Mouse (Mus musculus) heart, embryonic 13.5 days (tissue): ENCODE results near the gene Clcf1. TPM values are rescaled to one million over a fixed set of nuclear protein-coding genes. Genes with fewer than 3 reads are reported as not detected.

Experiments used
- ATAC-seq: fragments of 200-750 bp; cut with Nextera tagmentation; 2 replicates; pipeline ENCODE4 v1.8.0; 2017; ENCODE audit warnings: moderate TSS enrichment; ENCODE audit not compliant: insufficient number of reproducible peaks, low FRiP score, low TSS enrichment; ENCODE audit errors: extremely low read depth
- H3K27ac ChIP-seq: fragments of 300-500 bp; sonication (generic); replicated peaks from 2 replicates; pipeline ENCODE4 v1.5.1; 2015; ENCODE audit warnings: moderate library complexity, mild to moderate bottlenecking, inconsistent platforms
- H3K27me3 ChIP-seq: fragments of 300-500 bp; sonication (generic); replicated peaks from 2 replicates; pipeline ENCODE4 v1.6.1; 2015; ENCODE audit warnings: mild to moderate bottlenecking, inconsistent platforms
- H3K36me3 ChIP-seq: fragments of 300-500 bp; sonication (generic); 2 replicates; pipeline ENCODE4 v1.6.1; 2015; ENCODE audit warnings: mild to moderate bottlenecking, inconsistent platforms
- H3K4me1 ChIP-seq: fragments of 300-500 bp; sonication (generic); 2 replicates; pipeline ENCODE4 v1.6.1; 2015; ENCODE audit warnings: inconsistent platforms
- H3K4me2 ChIP-seq: fragments of 300-500 bp; sonication (generic); 2 replicates; pipeline ENCODE4 v1.6.1; 2015; ENCODE audit warnings: inconsistent platforms, mild to moderate bottlenecking, moderate library complexity
- H3K4me3 ChIP-seq: fragments of 300-500 bp; sonication (generic); 2 replicates; pipeline ENCODE4 v1.5.1; 2015; ENCODE audit warnings: moderate library complexity, mild to moderate bottlenecking, inconsistent platforms
- H3K9ac ChIP-seq: fragments of 300-500 bp; sonication (generic); 2 replicates; pipeline ENCODE4 v1.6.1; 2015; ENCODE audit warnings: inconsistent platforms, mild to moderate bottlenecking, moderate library complexity
- H3K9me3 ChIP-seq: fragments of 300-500 bp; sonication (generic); 2 replicates; pipeline ENCODE4 v1.6.1; 2016; ENCODE audit warnings: inconsistent platforms
- WGBS: fragments of 180-500 bp; shearing (Covaris S2); methylation state at CpG from one replicate; pipeline ENCODE4 v1.1.7; 2015; ENCODE audit warnings: mixed read lengths; 5-methylcytosine and 5-hydroxymethylcytosine counted together
- polyA plus RNA-seq: library from polyadenylated mRNA; unstranded; fragments of >200 nt; fragmentation: Nextera tagmentation; extraction: Ambion mirVana; gene quantifications from 2 replicates; pipeline ENCODE4 v1.2.1, GENCODE M21; 2015

The Clcf1 gene
- polyA plus RNA-seq, 1 experiment from 2014 or later, result 1.9 TPM

GRCm38 (mm10) chr19:4194776-4195650 is 19.0 kb upstream of the Clcf1 start:
- no peak overlapping the region for H3K27ac ChIP-seq
- no peak overlapping the region for H3K4me3 ChIP-seq
- H3K36me3 ChIP-seq, result peaks cover 70% of the 10 kb centered on the region
- no peak for ATAC-seq
- WGBS, result 76% methylated on average over 12 of the region's 12 CpGs
- no peaks in the 10 kb centered on the region for H3K27me3 ChIP-seq
- H3K4me1 ChIP-seq, result peaks cover 58% of the 10 kb centered on the region
- no peak overlapping the region for H3K4me2 ChIP-seq
- H3K9ac ChIP-seq, result no peak overlapping the region
- no peaks in the 10 kb centered on the region for H3K9me3 ChIP-seq

DNA sequence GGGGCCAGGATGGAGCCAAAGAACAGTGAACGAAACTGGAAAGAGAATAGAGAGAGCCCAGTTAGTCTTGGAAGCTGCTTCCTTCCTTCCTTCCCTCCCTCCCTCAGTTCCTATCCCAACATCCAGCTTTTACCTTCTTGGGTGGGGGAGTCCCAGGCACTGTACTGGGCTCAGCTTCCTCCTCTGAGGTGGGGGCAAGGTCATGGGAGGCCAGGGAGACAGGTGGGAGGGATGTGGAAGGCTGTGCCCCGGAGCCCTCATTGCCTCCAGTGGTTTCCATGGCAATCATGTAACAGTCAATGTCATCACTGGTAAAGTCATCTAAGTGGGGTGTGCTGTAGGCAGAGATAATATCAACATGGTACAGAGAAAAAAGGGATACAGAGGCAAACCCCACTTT is 18.0 kb upstream of the Clcf1 start:
- peaks cover 62% of the 10 kb centered on the region for H3K4me1 ChIP-seq
- no peak overlapping the region for H3K4me2 ChIP-seq
- H3K36me3 ChIP-seq, result peaks cover 75% of the 10 kb centered on the region
- no peak overlapping the region for H3K4me3 ChIP-seq
- no peak overlapping the region for H3K27ac ChIP-seq
- 59% methylated on average over 2 of the region's 2 CpGs for WGBS
- no peaks in the 10 kb centered on the region for H3K27me3 ChIP-seq
- no peaks in the 10 kb centered on the region for H3K9me3 ChIP-seq
- H3K9ac ChIP-seq, result peak overlapping the region; percentile 12; the same call in 1 of the 2 replicates
- no peak for ATAC-seq

GRCm38 (mm10) chr19:4196548-4196947 is 17.5 kb upstream of the Clcf1 start:
- no peak overlapping the region for H3K4me3 ChIP-seq
- peak overlapping the region; percentile 24; the same call in 1 of the 2 replicates for H3K27ac ChIP-seq
- no peaks in the 10 kb centered on the region for H3K9me3 ChIP-seq
- H3K4me2 ChIP-seq, result no peak overlapping the region
- H3K27me3 ChIP-seq, result no peaks in the 10 kb centered on the region
- H3K9ac ChIP-seq, result no peak overlapping the region; the same call in 1 of the 2 replicates
- H3K36me3 ChIP-seq, result peaks cover 75% of the 10 kb centered on the region
- WGBS, result 33% methylated on average over 5 of the region's 5 CpGs
- no peak for ATAC-seq
- peaks cover 57% of the 10 kb centered on the region for H3K4me1 ChIP-seq

DNA sequence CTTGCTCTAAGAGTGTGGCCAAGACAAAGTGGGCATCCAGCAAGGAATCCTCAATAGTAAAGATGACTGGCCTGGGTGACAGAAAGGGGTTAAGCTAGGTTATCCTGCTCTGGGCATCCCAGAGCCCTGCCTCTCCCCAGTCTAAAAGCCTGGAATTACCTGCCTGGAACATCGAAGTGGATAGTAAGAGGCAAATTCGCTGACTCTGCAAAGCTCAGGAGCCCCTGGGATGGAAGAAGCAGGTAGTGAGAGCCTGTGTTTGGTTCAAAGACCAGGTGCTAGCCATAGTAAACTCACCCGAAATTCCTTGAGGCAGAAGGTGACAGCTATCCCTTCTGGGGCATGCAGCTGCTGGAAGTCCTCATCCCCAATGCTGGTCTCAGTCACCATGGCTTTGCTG is 16.9 kb upstream of the Clcf1 start:
- Histone ChIP-seq H3K27ac (0 out of 2 replicates have a peak overlapping the region, but pooled peaks have one; percentile 24), H3K36me3 (peaks cover 75% of the 10 kb centered on the region), H3K27me3 (no peaks in the 10 kb centered on the region), H3K9me3 (no peaks in the 10 kb centered on the region), H3K9ac (no peak overlapping the region; the same call in 1 of the 2 replicates), H3K4me2 (no peak overlapping the region), H3K4me3 (no peak overlapping the region), H3K4me1 (peaks cover 61% of the 10 kb centered on the region)
- no peak for ATAC-seq
- WGBS, result 63% methylated on average over 3 of the region's 3 CpGs

- WGBS, result under 1% methylated on average over 34 of the region's 34 CpGs
- Histone ChIP-seq H3K27me3 (peaks cover 27% of the 10 kb centered on the region), H3K36me3 (peaks cover 41% of the 10 kb centered on the region), H3K27ac (peak within 1 kb of the TSS; percentile 77), H3K4me3 (peak within 1 kb of the TSS; percentile 83), H3K9ac (peak within 1 kb of the TSS; percentile 93), H3K9me3 (no peaks in the 10 kb centered on the region), H3K4me2 (peak within 1 kb of the TSS; percentile 97), H3K4me1 (peaks cover 31% of the 10 kb centered on the region)
- peak; percentile 70 for ATAC-seq
Observed at GRCm38 (mm10) chr19:4201291-4201909, 12.6 kb upstream of the Clcf1 start, which contains the start of gene Rad9a. Gene Rad9a, minus strand, starts transcription at chr19:4201662.

- 36% methylated on average over 7 of the region's 7 CpGs for WGBS
- Histone ChIP-seq H3K27me3 (peaks cover 31% of the 10 kb centered on the region), H3K4me1 (peaks cover 23% of the 10 kb centered on the region), H3K36me3 (peaks cover 33% of the 10 kb centered on the region), H3K27ac (0 out of 2 replicates have a peak overlapping the region, but pooled peaks have one; percentile 77), H3K9me3 (no peaks in the 10 kb centered on the region), H3K9ac (peak overlapping the region; percentile 93), H3K4me3 (peak overlapping the region; percentile 83), H3K4me2 (peak overlapping the region; percentile 97)
- ATAC-seq, result no peak
Observed at GRCm38 (mm10) chr19:4202149-4202548, 11.9 kb upstream of the Clcf1 start.

DNA sequence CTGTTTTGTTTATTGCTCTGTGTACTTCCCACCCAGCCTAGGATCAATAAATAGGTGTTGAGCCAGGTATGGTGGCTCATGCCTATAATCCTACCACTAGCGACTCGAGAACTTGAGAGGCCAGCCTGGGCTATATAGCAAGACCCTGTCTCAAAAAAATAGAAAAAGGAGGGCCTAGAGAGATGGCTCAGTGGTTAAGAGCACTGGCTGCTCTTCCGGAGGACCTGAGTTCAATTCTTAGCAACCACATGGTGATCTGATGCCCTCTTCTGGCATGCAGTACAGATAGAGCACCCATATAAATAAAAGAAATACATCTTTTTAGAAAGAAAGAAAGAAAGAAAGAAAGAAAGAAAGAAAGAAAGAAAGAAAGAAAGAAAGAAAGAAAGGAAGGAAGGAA is 10.9 kb upstream of the Clcf1 start:
- no peaks in the 10 kb centered on the region for H3K9me3 ChIP-seq
- peak overlapping the region; percentile 93; the same call in 1 of the 2 replicates for H3K9ac ChIP-seq
- WGBS, result 67% methylated on average over 3 of the region's 3 CpGs
- H3K27me3 ChIP-seq, result peaks cover 31% of the 10 kb centered on the region
- no peak for ATAC-seq
- H3K4me2 ChIP-seq, result no peak overlapping the region
- no peak overlapping the region for H3K27ac ChIP-seq
- peaks cover 22% of the 10 kb centered on the region for H3K4me1 ChIP-seq
- no peak overlapping the region for H3K4me3 ChIP-seq
- H3K36me3 ChIP-seq, result peaks cover 23% of the 10 kb centered on the region

DNA sequence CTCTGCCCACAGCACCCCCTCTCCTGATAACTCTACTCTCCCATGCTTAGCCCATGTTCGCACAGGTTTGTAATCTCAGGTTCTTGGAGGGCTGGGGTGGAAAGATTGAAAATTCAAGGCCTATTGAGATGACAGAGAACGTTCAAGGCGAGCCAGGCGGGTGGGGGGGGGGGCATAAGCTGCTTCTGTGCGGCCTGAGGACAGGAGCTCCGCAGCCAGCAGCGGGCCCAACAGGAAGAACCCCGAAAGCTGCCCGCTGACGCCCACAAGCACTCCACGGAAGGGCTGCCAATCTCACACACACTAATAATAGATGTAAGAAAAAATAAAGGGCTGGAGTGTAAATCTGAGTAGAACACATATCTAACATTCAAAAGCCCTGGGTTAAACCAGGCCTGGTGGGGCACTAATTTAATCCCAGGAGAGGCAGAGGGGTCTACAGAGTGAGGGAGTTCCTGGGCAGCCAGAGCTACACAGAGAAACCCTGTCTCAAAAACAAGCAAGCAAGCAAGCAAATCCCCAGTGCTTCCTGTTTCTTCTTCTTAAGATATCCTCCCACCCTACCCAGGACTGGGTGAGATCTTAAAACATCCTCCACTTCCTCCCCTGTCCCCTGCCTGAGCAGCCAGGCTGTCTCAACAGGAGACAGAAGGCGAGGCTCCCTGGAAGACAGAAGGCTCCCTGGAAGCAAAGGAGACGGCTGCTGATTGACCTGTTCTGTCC is 10.3 kb upstream of the Clcf1 start:
- no peak overlapping the region for H3K4me2 ChIP-seq
- peak overlapping the region; percentile 26; the same call in 1 of the 2 replicates for H3K27ac ChIP-seq
- peaks cover 17% of the 10 kb centered on the region for H3K36me3 ChIP-seq
- H3K9me3 ChIP-seq, result no peaks in the 10 kb centered on the region
- peak overlapping the region; percentile 45; the same call in 1 of the 2 replicates for H3K9ac ChIP-seq
- ATAC-seq, result no peak
- H3K4me1 ChIP-seq, result peaks cover 22% of the 10 kb centered on the region
- WGBS, result 60% methylated on average over 13 of the region's 13 CpGs
- no peak overlapping the region for H3K4me3 ChIP-seq
- H3K27me3 ChIP-seq, result peaks cover 31% of the 10 kb centered on the region

DNA sequence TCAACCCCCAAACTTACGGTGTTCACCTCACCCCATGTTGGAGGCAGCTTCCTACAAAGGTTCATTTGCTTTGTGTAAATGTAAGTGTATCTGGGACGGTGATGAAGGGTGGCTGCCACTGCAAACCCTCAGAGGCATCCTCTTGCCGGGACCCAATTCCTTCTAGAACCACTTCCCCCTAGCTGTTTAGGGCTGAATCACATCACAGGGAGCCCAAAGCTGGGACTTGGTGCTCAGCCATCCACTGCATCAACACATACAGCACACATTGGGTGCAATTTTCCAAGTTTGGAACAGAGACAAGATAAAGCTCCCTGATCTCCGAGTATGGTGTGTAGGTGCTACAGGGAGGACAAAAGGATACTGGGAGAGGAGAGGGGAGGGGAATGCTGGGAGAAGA is 9.1 kb upstream of the Clcf1 start:
- H3K4me3 ChIP-seq, result no peak overlapping the region
- no peak overlapping the region for H3K9ac ChIP-seq
- H3K27me3 ChIP-seq, result peaks cover 32% of the 10 kb centered on the region
- ATAC-seq, result no peak
- H3K36me3 ChIP-seq, result peaks cover 6% of the 10 kb centered on the region
- no peak overlapping the region for H3K27ac ChIP-seq
- H3K4me1 ChIP-seq, result peaks cover 21% of the 10 kb centered on the region
- no peaks in the 10 kb centered on the region for H3K9me3 ChIP-seq
- no peak overlapping the region for H3K4me2 ChIP-seq
- WGBS, result 59% methylated on average over 4 of the region's 4 CpGs

DNA sequence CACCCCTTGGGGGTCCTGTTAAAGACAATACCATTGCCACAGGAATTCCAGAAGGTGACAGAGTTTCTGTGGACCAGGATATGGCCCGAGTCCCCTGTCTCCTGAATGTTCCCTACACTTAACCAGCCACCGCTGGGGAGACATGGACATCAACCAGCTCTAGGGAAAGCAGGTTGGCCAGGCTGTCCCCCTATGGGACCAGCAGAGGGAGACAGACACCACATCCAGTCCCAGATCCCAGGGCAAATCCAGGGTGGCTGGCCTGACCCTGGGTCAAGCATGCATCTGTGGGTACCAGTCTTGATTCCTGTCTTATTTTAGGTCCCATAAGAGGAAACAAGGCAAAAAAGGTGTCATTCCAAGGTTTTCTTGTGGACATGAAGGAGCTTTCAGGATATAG is 7.1 kb upstream of the Clcf1 start:
- Histone ChIP-seq H3K27ac (no peak overlapping the region), H3K4me2 (no peak overlapping the region), H3K4me1 (peaks cover 6% of the 10 kb centered on the region), H3K27me3 (peaks cover 53% of the 10 kb centered on the region), H3K4me3 (no peak overlapping the region), H3K9ac (0 out of 2 replicates have a peak overlapping the region, but pooled peaks have one; percentile 8), H3K9me3 (no peaks in the 10 kb centered on the region), H3K36me3 (no peaks in the 10 kb centered on the region)
- 3% methylated on average over 2 of the region's 2 CpGs for WGBS
- no peak for ATAC-seq

- H3K4me2 ChIP-seq, result no peak overlapping the region
- peaks cover 15% of the 10 kb centered on the region for H3K4me1 ChIP-seq
- no peak overlapping the region for H3K27ac ChIP-seq
- no peaks in the 10 kb centered on the region for H3K9me3 ChIP-seq
- no peak overlapping the region for H3K9ac ChIP-seq
- H3K27me3 ChIP-seq, result peaks cover 65% of the 10 kb centered on the region
- 73% methylated on average over 5 of the region's 5 CpGs for WGBS
- ATAC-seq, result no peak
- H3K4me3 ChIP-seq, result no peak overlapping the region
- H3K36me3 ChIP-seq, result no peaks in the 10 kb centered on the region
Observed at GRCm38 (mm10) chr19:4208563-4208962, 5.5 kb upstream of the Clcf1 start.
